Mouse (Mus musculus): ENCODE data around the gene 1110032A03Rik.

Gene 1110032A03Rik

GRCm38 (mm10) chr9:50774026-50774462 is 1.3 kb downstream of the 1110032A03Rik start:
- DNase-seq (ENCODE audit: low read depth, low spot score): peak; percentile 74

GRCm38 (mm10) chr9:50770011-50770410 is 5.3 kb downstream of the 1110032A03Rik start:
- DNase-seq (ENCODE audit: low read depth, low spot score): no peak

- peak; percentile 97 for DNase-seq (ENCODE audit: low read depth, low spot score)
Observed at GRCm38 (mm10) chr9:50768107-50769002, 7.0 kb downstream of the 1110032A03Rik start, which contains the start of gene Fdxacb1. Gene Fdxacb1 (plus strand): TSS chr9:50768236.

GRCm38 (mm10) chr9:50767531-50768106 is 7.7 kb downstream of the 1110032A03Rik start:
- DNase-seq (ENCODE audit: low read depth, low spot score): no peak

- peak; percentile 45 for DNase-seq (ENCODE audit: low read depth, low spot score)
Observed at GRCm38 (mm10) chr9:50763331-50763730, 12.0 kb downstream of the 1110032A03Rik start.

- peak; percentile 33 for DNase-seq (ENCODE audit: low read depth, low spot score)
Observed at GRCm38 (mm10) chr9:50761520-50762243, 13.6 kb downstream of the 1110032A03Rik start.

GRCm38 (mm10) chr9:50756711-50757110 is 18.6 kb downstream of the 1110032A03Rik start:
- DNase-seq (ENCODE audit: low read depth, low spot score): no peak

GRCm38 (mm10) chr9:50753947-50754346 is 21.4 kb downstream of the 1110032A03Rik start:
- no peak for DNase-seq (ENCODE audit: low read depth, low spot score)

- DNase-seq (ENCODE audit: low read depth, low spot score): no peak
Observed at GRCm38 (mm10) chr9:50752784-50753615, 22.3 kb downstream of the 1110032A03Rik start.

- no peak for DNase-seq (ENCODE audit: low read depth, low spot score)
Observed at GRCm38 (mm10) chr9:50752054-50752602, 23.2 kb downstream of the 1110032A03Rik start, which contains the start of gene Hspb2. Gene Hspb2 (minus strand): TSS chr9:50752354.

- DNase-seq (ENCODE audit: low read depth, low spot score): no peak
Observed at GRCm38 (mm10) chr9:50751323-50751722, 24.0 kb downstream of the 1110032A03Rik start, which contains the start of gene Cryab. Gene Cryab (plus strand): TSS chr9:50751325.

- DNase-seq (ENCODE audit: low read depth, low spot score): no peak
Observed at GRCm38 (mm10) chr9:50750706-50751105, 24.6 kb downstream of the 1110032A03Rik start.

GRCm38 (mm10) chr9:50746214-50746677 is 29.1 kb downstream of the 1110032A03Rik start, which contains the start of gene 2310030G06Rik:
Gene 2310030G06Rik (minus strand): TSS chr9:50746536.
- DNase-seq (ENCODE audit: low read depth, low spot score): no peak

- DNase-seq (ENCODE audit: low read depth, low spot score): no peak
Observed at GRCm38 (mm10) chr9:50745806-50746205, 29.5 kb downstream of the 1110032A03Rik start.

GRCm38 (mm10) chr9:50742744-50743143 is 32.6 kb downstream of the 1110032A03Rik start:
- no peak for DNase-seq (ENCODE audit: low read depth, low spot score)

GRCm38 (mm10) chr9:50742261-50742660 is 33.1 kb downstream of the 1110032A03Rik start:
- no peak for DNase-seq (ENCODE audit: low read depth, low spot score)

- DNase-seq (ENCODE audit: low read depth, low spot score): no peak
Observed at GRCm38 (mm10) chr9:50740867-50741784, 34.2 kb downstream of the 1110032A03Rik start.

- peak; percentile 87 for DNase-seq (ENCODE audit: low read depth, low spot score)
Observed at GRCm38 (mm10) chr9:50738914-50739870, 36.1 kb downstream of the 1110032A03Rik start, which contains the start of gene Dixdc1. Gene Dixdc1 (minus strand): TSS chr9:50739517.
